Mouse (Mus musculus): ENCODE results near the gene Gm5617.
A peak's percentile ranks its signal among the peaks of the same experiment; 100 is the strongest.
"Not testable (repeated sequence)": the region's sequence is repeated elsewhere in the genome, so short reads cannot be mapped to it uniquely, and the experiment has no call there.

The Gm5617 gene

GRCm38 (mm10) chr9:48503001-48503400 is 7.8 kb downstream of the Gm5617 start:
- no peak for DNase-seq

- DNase-seq, result peak; percentile 27
These were observed 9.6 kb downstream of the Gm5617 start for GRCm38 (mm10) chr9:48504741-48505365.

GRCm38 (mm10) chr9:48510134-48510533 is 14.9 kb downstream of the Gm5617 start:
- peak; percentile 10 for DNase-seq

GRCm38 (mm10) chr9:48515332-48515731 is 20.1 kb downstream of the Gm5617 start:
- DNase-seq, result peak; percentile 84

GRCm38 (mm10) chr9:48516615-48517371 is 21.6 kb downstream of the Gm5617 start:
- peak; percentile 42 for DNase-seq

GRCm38 (mm10) chr9:48517372-48518130 is 22.3 kb downstream of the Gm5617 start:
- DNase-seq, result peak; percentile 87

GRCm38 (mm10) chr9:48520405-48520804 is 25.2 kb downstream of the Gm5617 start:
- peak; percentile 90 for DNase-seq

GRCm38 (mm10) chr9:48525566-48525965 is 30.3 kb downstream of the Gm5617 start:
- peak; percentile 61 for DNase-seq

GRCm38 (mm10) chr9:48526520-48526919 is 31.3 kb downstream of the Gm5617 start:
- peak; percentile 7 for DNase-seq

- DNase-seq, result peak; percentile 25
These were observed 36.1 kb downstream of the Gm5617 start for GRCm38 (mm10) chr9:48531294-48531693.

GRCm38 (mm10) chr9:48532203-48532602 is 37.0 kb downstream of the Gm5617 start:
- peak; percentile 25 for DNase-seq

GRCm38 (mm10) chr9:48532730-48533129 is 37.5 kb downstream of the Gm5617 start:
- DNase-seq, result peak; percentile 66

GRCm38 (mm10) chr9:48536414-48536813 is 41.2 kb downstream of the Gm5617 start:
- DNase-seq, result peak; percentile 23

- DNase-seq, result not testable (repeated sequence)
These were observed 42.4 kb downstream of the Gm5617 start for GRCm38 (mm10) chr9:48537616-48538015.

- peak; percentile 41 for DNase-seq
These were observed 42.9 kb downstream of the Gm5617 start for GRCm38 (mm10) chr9:48538044-48538645.

GRCm38 (mm10) chr9:48538688-48539087 is 43.4 kb downstream of the Gm5617 start:
- DNase-seq, result peak; percentile 87
